Mouse (Mus musculus) 3T3-L1 (cell line): ENCODE results near the gene Npy.

Experiments
- DNase-seq: peaks from one replicate; pipeline ENCODE4 v3.0.0-alpha.2; 2015; ENCODE audit warnings: low read depth, low spot score

Gene Npy

DNA sequence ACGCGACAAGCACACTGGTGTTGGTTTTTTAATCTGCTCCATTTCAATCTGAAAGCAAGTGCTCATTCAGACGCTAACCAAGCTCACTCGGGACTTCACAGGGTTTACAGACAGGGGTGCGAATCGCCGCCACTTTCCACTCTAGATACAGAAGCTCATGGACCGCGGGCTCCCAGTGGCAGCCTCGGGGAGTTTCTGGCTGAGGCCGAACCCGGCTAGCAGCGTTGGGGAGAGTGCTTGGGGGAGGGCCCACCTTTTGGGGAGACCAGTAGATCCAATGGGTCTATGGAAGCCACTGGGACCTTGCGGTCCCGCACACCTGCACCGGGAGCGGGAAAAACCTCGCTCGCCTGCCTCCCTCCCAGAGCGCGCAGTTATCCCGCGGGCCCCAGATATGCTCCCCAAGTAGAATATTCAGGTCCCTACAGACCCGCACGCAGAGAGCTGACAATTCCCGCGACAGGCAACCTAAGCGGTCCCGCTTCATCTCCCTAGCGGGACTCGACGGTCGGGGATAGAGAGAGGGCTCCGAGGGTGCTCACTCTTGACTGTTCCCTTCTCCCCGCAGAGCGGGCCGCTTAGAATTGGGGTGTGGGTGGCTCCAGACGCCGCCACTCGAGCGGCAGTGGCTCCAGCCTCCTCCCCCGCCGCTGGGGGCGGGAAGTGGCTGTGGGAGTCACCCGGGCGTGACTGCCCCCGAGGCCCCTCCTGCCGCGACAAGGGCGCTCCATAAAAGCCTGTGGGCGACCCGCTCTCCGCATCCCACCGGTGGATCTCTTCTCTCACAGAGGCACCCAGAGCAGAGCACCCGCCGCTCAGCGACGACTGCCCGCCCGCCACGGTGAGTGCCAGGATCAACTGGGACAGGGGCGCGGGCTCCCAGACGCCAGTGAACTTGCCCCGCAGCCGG lies at the start of gene Npy:
Npy (plus strand) TSS at position 750 of the 910 bp plus-strand sequence.
- DNase-seq, result no peak

DNA sequence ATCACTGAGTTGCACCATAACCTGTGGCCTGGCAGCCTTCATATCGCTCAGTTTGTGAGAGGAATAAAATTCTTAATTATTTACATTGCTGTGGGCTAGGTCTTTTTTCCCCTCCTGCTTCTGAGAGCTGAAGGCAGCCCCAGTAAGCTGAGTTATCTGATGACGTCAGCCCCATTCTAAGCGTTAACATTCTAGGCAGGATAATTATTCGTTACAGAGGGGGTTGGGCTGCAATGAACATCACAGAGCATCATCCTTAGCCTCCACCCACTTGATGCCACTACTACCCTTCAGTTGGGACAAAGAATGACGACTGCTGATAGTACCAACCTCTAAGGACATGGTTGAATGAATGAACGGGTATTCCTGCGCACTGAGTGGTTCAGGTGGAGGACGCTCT lies 47.5 kb upstream of the Npy start:
- no peak for DNase-seq

DNA sequence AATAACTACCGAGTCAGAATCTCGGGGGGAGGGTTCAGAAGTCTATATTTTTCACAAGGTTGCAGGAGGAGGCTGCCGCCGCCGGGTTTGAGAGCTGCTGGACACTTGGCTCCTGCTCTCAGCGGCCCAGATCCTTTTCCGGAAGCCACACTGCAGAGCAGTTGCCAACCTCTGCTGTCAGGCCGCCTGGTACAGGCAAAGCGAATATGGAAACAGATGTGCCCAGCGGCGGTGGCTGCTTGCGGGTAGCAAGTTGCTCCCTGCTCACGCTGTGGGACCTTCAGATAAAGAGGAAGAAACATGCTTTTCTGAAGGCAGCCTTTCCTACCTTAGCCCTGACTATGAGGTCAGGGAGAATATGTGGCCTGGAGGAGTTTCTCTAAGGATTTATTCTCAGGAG lies 44.4 kb upstream of the Npy start:
- no peak for DNase-seq

DNA sequence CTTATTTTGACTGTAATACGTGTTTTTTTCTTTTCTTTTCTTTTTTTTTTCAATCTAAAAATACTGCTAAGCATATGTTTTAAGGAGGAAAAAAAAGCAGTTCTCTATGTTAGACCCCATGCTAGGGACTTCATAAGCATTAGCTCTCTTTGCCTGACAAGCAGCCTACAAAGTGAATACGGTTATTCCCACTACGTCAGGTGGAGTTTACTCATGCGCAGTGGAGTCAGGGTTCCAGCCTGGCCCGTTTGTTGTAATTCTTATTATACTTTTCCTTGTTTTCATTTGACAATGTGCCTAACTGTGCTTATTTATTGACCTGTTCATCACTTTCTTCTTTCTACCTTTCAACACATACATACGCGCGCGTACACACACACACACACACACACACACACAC lies 43.8 kb upstream of the Npy start:
- no peak for DNase-seq

DNA sequence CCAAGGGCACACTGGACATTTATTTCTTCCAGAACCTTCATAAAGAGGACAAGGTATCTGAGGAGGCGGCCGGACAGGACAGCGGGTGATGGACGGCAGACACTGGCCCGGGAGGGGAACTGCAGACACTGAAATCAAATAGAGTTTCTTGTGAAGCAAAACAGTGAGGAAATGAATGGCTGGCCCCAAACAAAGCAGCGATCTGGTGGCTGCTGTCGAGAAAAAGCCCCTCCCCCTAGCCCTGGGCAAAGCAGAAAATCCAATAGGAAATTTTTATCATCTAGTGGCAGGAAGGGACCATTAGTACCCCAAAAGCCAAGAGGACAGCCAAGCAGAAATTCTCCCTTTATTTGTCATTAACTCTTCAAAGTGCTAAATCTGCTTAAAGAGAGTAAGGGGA lies 42.9 kb upstream of the Npy start:
- no peak for DNase-seq

DNA sequence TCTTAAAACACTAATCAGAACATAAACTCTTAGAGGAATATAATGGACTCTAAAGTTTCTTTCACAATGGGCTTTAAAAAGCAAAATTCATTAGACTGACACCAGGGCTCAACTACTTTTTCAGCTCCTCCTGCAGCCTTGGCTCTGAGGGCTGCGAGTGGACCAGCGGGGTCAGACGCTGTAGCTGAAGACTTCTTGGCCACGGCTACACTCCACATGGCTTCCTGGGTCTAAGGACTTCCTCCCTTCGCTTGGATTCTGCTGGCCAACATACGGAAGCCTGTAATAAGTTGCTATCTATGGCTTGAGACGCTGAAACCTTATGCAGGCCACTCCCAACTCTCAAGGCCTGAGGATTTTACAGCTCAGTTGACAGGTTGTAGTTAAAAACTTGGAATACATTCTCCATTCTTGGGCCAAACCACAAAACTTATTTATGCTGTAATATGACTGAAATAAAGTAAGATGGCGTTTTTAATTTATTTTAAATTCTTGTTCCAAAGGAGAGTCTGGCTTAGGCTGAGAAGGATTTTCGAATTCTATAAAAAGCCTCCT lies 41.6 kb upstream of the Npy start:
- no peak for DNase-seq

DNA sequence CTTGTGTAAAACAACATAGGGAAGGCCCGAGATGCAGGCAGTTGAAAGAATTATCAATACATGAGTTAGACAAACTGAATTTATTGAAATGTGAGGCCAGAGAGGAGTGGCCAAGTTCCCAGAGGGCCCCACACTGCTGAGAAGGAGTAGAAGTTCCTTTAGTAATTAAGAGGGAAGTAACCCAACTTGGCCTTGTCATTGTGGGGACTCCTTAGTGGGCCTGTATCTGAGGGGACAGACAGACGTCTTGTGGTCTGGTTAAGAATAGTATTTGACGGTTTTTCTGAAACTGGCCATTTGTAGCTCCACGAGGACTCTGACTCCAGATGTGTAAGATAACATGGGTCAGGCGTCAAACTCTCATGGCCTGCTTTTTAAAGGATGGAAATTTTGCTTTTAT lies 40.7 kb upstream of the Npy start:
- no peak for DNase-seq

DNA sequence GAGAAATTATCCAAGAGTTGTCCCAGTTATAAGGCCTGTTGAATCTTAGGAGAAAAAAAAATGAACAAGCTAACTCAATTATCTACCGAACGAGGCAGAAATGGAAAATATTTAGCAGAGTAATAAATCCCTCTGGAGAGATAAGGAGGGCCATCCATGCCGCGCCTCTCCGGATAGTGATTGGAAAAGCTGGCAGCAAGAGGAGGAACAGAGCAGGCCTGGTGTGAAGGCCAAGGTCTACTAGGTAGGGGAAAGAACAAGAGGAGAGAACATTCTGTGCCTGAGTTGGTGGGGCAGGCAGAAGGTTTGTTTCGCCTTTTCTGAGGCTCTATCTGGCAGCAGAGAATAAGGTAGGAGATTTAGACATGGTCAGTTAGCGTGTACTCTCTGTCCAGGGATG lies 39.8 kb upstream of the Npy start:
- no peak for DNase-seq

DNA sequence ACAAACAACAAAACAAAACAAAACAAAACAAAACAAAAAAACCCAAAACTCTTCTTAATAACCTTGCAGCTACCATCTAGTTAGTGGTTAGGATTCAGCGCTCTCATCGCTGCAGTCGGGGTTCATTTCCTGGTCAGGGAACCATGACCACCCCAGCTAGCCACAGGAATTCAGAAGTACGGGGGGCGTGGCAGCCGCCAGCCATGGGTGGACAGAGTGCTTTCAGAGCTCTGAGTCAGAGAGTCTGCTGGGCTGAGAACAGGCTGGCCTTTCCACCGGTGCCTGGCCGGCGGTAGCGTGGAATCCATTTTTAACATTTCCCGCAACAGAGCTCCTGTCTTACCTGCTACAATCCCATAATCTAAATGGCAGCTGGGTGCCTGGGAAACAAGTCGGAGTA lies 30.0 kb upstream of the Npy start:
- DNase-seq, result peak; percentile 8

DNA sequence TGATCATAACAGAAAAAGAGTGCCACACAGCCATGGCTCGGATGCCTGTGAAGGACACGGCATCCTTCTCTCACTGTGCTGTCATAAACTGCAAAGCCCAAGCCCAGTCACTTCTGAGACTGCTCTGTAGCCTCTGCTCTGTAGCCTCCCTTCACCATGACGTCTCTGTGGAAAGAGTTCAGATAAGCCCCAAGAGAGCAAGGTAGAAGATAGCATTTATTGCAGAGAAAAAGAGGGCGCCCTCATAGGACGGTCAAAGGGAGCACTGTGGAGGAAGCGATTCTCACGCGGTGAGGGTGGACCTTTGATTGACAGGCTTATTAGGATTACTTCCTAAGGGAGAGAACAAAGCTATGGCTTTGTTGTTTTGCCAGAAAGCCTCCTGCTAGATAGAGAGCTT lies 18.4 kb upstream of the Npy start:
- no peak for DNase-seq

DNA sequence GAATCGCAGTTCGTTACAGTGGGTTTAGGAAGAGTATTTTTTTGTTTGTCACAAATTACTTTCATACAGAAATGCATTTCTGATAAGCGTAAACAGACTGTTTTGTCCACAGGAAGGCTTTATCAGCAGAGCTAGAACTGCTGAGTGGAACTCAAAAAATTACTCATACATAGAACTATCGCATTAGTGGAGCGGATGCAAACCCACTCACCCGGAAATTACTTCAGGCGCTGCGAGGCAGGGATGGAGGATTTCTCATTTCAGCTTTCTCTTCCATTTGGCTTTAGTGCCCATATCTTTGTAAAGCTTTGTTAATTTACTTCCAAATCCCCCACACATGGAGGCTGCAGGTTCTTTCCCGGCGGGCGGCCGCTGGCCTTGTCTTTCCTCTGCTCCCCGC lies 14.4 kb upstream of the Npy start:
- DNase-seq, result no peak

DNA sequence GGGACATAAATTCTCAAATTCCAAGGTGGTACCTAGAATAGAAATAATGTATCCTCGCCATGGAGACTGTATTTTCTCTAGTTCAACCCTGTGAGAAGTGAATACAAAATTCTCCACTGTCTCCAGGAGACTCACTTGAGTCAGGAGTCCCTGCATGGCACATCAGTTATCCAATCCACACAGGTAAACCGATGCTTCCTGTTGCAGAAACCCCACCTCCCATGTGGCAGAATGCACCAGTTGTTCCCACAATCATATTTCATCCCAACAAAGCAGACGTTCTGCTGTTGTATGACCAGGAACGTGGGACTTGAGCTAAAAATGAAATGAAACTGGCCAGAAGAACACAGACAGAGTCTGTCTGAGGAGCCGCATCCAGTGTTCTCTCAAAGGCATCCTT lies 5.3 kb upstream of the Npy start:
- no peak for DNase-seq

DNA sequence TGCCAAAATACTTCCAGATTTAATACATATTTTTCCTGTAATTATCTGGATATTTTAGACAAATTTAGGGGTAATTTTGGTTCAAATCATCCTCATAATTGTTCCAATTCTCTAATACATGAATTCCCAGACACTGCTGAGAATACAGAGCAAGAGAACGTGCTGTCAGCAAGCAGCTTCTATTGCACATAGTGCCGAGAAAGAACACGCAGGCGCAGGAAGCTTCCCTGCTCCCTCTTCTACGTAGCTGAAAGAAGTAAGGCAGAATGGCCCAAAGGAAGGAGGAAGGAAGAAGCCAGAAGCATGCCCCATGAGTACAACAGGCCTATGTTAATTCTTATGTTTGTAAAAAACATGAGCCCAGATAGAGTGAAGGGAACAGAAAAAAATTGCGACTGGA lies 4.9 kb upstream of the Npy start:
- DNase-seq, result no peak

DNA sequence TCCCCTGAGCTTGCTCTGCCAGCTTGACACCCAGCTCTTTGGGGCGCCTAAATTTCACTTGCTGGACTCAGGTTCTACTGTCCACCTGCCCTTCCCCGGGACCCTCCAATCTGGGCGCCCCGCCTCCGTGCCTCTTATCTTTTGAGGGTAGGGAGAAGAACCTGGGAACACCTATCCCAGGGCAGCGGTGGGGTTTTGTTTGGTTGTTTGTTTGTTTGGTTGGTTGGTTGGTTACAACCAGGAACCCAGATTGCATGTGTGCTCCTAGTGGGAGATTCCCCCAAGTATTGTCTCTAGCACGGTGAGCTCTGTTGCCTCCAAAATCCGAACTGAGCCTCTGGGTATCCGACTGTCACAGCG lies 341 bp downstream of the Npy start:
- DNase-seq, result no peak

DNA sequence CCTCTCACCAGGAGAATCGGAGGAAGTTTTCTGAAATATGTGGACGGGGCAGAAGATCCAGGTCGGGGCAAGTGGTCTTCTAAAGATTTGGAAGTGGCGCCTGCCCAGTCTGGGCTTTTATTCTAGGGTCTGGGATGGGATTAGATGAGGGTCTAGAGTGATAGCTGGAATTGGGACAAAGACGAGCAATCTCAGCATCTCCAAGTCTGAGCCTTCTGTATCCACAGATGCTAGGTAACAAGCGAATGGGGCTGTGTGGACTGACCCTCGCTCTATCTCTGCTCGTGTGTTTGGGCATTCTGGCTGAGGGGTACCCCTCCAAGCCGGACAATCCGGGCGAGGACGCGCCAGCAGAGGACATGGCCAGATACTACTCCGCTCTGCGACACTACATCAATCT lies 861 bp downstream of the Npy start:
- no peak for DNase-seq

DNA sequence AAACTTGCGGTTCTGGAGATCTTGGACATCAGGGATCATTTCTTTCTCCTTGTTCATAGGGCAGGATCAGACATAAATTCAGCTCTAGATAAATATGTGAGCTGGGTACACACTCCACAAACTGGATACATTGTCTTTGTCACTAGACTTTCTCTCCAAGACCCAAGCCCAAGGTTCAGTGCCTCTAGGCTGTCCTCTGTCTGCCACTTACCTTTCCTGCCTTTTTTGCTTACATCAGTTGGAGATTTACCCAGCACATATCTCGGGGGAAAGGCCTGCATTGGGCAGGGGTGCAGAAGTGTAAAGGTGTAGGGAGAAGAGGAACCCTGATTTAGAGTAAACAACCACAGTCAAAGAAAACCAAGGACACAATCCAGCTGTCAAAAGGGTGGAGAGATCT lies 1.3 kb downstream of the Npy start:
- DNase-seq, result no peak

DNA sequence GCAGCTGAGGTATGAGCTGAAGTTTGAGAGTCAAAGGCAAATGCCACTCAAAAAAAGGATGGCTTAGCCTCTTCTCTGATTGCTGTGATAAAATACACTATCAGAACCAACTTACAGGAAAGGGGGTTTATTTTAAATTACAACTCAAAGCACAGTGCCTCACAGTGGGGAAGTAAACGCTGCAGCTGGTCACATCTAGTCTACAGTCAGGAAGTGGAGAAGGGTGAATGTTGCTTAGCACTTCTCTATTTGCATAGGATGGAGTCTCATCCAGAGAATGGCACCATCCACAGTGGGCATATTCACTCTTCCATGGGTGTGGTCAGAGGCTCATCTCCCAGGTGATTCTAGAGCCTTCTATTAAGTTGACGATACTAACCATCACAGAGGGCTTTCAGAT lies 9.1 kb downstream of the Npy start:
- no peak for DNase-seq

DNA sequence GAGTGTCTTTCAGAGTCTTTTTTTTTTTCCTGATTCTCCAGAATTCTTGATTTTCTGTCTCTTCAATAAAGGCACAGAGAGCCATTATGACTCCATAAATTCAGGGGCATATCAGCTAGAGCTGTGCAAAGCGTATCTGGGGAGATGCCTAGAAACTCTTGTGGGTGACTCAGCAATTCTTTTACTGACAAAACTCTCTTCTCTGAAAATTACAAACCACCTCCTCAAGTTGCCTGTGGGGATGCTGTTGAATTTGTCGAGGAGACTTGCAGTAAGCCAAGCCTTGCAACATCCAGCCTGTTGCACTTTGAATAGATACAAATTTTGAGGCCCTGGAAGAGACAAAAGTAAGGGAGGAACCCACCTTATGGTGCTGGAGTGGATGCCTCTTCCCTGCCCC lies 34.3 kb downstream of the Npy start:
- peak; percentile 13 for DNase-seq

DNA sequence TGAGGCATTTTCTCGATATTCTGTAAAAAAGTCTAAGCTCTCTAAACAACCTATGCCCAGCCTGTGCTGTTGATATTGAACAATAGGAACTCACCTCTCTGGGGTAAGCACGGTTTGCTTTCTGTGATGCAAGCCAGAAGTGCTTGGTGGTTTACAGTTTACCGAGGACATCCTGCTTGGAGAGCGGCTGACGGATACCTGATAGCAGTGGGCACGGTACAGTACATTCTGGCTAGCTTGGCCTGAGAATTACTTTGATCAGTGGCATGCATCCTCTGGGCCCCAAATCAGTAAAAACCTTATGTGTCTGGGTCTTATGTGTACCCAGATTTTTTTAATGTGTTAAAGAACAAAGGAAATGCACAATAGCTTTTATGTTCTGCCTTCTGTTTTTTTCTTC lies 45.1 kb downstream of the Npy start:
- DNase-seq, result no peak

DNA sequence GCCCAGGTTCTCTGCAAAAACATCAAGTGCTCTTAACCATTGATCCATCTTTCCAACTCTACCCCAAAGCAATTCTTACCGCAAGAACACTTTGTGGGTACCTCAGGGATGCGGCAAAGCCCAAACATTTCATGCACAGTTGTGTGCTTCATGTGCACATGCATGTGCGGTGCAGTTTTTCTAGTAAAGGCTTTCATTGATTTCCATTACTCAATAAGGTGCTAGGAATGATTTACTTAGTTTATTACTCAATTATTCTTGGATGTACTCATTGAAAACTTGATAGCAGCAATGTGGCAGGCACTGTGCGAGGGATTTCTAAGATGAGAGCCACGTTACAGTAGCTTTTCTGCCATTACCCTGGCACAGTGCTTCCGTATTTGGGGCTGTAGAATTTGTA lies 48.6 kb downstream of the Npy start:
- no peak for DNase-seq

DNA sequence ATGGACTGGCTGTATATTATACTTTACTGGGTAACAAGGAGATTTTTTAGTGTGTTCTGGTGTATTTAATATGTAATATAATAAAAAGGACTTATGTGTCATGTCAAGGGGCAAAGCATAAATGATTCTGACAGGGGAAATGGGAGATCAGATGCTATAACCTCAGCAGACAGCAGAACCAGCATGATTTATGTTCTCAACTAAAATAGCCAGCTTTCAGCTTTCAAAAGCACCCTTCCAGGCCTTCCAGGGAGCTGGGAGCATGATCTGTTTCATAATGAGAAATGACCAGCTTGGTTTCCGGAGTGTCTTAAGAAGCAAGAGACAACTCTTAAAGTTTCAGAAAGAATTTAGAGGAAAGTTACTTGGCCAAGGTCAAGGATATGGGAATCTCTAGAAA lies 51.0 kb downstream of the Npy start:
- no peak for DNase-seq

DNA sequence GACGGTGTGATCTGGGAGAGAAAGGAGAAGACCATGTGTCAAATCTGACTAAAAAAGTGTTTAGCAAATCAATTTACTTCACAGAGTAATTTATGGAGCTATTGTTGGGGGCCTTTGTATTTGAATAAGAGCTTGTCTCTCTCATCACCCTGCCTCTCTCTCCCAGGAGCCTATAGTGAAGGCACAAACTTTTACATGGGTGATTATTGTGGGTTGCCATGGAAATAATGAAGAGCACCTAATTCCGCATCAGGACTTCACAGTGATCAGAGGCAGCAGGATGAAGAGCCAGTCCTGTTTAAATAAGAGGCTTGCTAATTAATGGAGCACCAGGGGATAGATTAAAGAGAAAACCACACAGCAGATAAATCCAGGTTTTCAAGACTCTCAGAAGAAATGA lies 52.6 kb downstream of the Npy start:
- no peak for DNase-seq

DNA sequence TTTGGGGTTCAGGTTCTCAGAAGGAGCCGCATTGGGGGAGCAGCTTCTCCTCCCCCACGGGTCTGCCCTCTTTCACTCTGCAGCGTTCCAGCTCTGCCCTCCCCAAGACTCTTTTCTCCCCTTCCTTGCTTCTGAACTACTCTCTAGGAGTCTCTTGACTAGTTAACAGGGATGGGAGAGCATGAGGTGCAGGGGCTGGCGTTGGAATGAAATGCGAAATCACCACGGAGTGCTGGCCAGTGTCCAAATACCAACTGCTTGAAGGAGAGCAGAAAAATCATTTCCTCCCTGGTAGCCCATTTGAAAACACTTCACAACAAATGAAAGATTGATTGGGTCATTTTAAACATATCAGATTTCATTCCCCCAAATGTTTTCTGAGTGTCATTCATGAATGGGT lies 53.3 kb downstream of the Npy start:
- DNase-seq, result no peak
